Mouse (Mus musculus): ENCODE data around the gene Prim2. TPM values are rescaled to one million over a fixed set of nuclear protein-coding genes. Genes with fewer than 3 reads are reported as not detected.

The Prim2 gene
- polyA plus RNA-seq, 1 experiment = 22.5 TPM

GRCm38 (mm10) chr1:33604087-33604699 is 65.4 kb downstream of the Prim2 start:
- TF ChIP-seq MYOD1 (IDR thresholded peaks at IDR 0.05; ENCODE audit: control insufficient read depth, insufficient read length, low read depth) (no peak), MYOG (IDR thresholded peaks at IDR 0.05; ENCODE audit: control insufficient read depth, extremely low read depth, insufficient read length) (no peak), USF1 (IDR thresholded peaks at IDR 0.05; ENCODE audit: low read depth) (no peak), CEBPB (IDR thresholded peaks at IDR 0.05; ENCODE audit: low read depth) (no peak), CTCF (IDR thresholded peaks at IDR 0.05; ENCODE audit: control insufficient read depth, insufficient read depth, insufficient read length) (no peak), FOSL1 (IDR thresholded peaks at IDR 0.05; ENCODE audit: insufficient read depth, low read length, poor library complexity, severe bottlenecking) (no peak)
- H3K79me3 ChIP-seq (ENCODE audit: low read depth) = peaks cover 2% of the 10 kb centered on the region
- H3K27me3 ChIP-seq (ENCODE audit: control insufficient read depth, insufficient read depth, insufficient read length) = no peaks in the 10 kb centered on the region
- H3K4me3 ChIP-seq (ENCODE audit: insufficient read depth, poor library complexity, severe bottlenecking) = no peak overlapping the region
- H3K79me2 ChIP-seq (ENCODE audit: control insufficient read depth, insufficient read depth) = no peaks in the 10 kb centered on the region
- no peaks in the 10 kb centered on the region for H3K36me3 ChIP-seq (ENCODE audit: control insufficient read depth, insufficient read depth)
- no peak overlapping the region for H3ac ChIP-seq (ENCODE audit: control insufficient read depth, insufficient read length, low read depth)

GRCm38 (mm10) chr1:33599698-33600097 is 69.9 kb downstream of the Prim2 start:
- no peaks in the 10 kb centered on the region for H3K36me3 ChIP-seq (ENCODE audit: control insufficient read depth, insufficient read depth)
- no peaks in the 10 kb centered on the region for H3K79me2 ChIP-seq (ENCODE audit: control insufficient read depth, insufficient read depth)
- no peaks in the 10 kb centered on the region for H3K27me3 ChIP-seq (ENCODE audit: control insufficient read depth, insufficient read depth, insufficient read length)
- H3K4me3 ChIP-seq (ENCODE audit: insufficient read depth, poor library complexity, severe bottlenecking) = no peak overlapping the region
- H3ac ChIP-seq (ENCODE audit: control insufficient read depth, insufficient read length, low read depth) = no peak overlapping the region
- TF ChIP-seq MAX (IDR thresholded peaks at IDR 0.05) (no peak), FOSL1 (IDR thresholded peaks at IDR 0.05; ENCODE audit: insufficient read depth, low read length, poor library complexity, severe bottlenecking) (no peak), USF1 (IDR thresholded peaks at IDR 0.05; ENCODE audit: low read depth) (no peak), CTCF (IDR thresholded peaks at IDR 0.05; ENCODE audit: control insufficient read depth, insufficient read depth, insufficient read length) (no peak), MYOD1 (IDR thresholded peaks at IDR 0.05; ENCODE audit: control insufficient read depth, insufficient read length, low read depth) (no peak), MYOG (IDR thresholded peaks at IDR 0.05; ENCODE audit: control insufficient read depth, extremely low read depth, insufficient read length) (no peak)
- peaks cover 2% of the 10 kb centered on the region for H3K79me3 ChIP-seq (ENCODE audit: low read depth)

- H3K4me3 ChIP-seq (ENCODE audit: insufficient read depth, poor library complexity, severe bottlenecking) = no peak overlapping the region
- TF ChIP-seq FOSL1 (IDR thresholded peaks at IDR 0.05; ENCODE audit: insufficient read depth, low read length, poor library complexity, severe bottlenecking) (no peak), CEBPB (IDR thresholded peaks at IDR 0.05; ENCODE audit: low read depth) (no peak), MAX (IDR thresholded peaks at IDR 0.05) (no peak), MYOG (IDR thresholded peaks at IDR 0.05; ENCODE audit: control insufficient read depth, extremely low read depth, insufficient read length) (no peak), MYOD1 (IDR thresholded peaks at IDR 0.05; ENCODE audit: control insufficient read depth, insufficient read length, low read depth) (no peak), USF1 (IDR thresholded peaks at IDR 0.05; ENCODE audit: low read depth) (no peak), CTCF (IDR thresholded peaks at IDR 0.05; ENCODE audit: control insufficient read depth, insufficient read depth, insufficient read length) (no peak)
- H3K27me3 ChIP-seq (ENCODE audit: control insufficient read depth, insufficient read depth, insufficient read length) = no peaks in the 10 kb centered on the region
- no peaks in the 10 kb centered on the region for H3K36me3 ChIP-seq (ENCODE audit: control insufficient read depth, insufficient read depth)
- no peak overlapping the region for H3ac ChIP-seq (ENCODE audit: control insufficient read depth, insufficient read length, low read depth)
- peaks cover 2% of the 10 kb centered on the region for H3K79me3 ChIP-seq (ENCODE audit: low read depth)
- H3K79me2 ChIP-seq (ENCODE audit: control insufficient read depth, insufficient read depth) = no peaks in the 10 kb centered on the region
Observed at GRCm38 (mm10) chr1:33599019-33599667, 70.5 kb downstream of the Prim2 start.

- H3K79me2 ChIP-seq (ENCODE audit: control insufficient read depth, insufficient read depth) = no peaks in the 10 kb centered on the region
- H3K79me3 ChIP-seq (ENCODE audit: low read depth) = peaks cover 2% of the 10 kb centered on the region
- no peaks in the 10 kb centered on the region for H3K36me3 ChIP-seq (ENCODE audit: control insufficient read depth, insufficient read depth)
- no peak overlapping the region for H3K4me3 ChIP-seq (ENCODE audit: insufficient read depth, poor library complexity, severe bottlenecking)
- TF ChIP-seq USF1 (IDR thresholded peaks at IDR 0.05; ENCODE audit: low read depth) (no peak), CTCF (IDR thresholded peaks at IDR 0.05; ENCODE audit: control insufficient read depth, insufficient read depth, insufficient read length) (no peak), MYOD1 (IDR thresholded peaks at IDR 0.05; ENCODE audit: control insufficient read depth, insufficient read length, low read depth) (no peak), FOSL1 (IDR thresholded peaks at IDR 0.05; ENCODE audit: insufficient read depth, low read length, poor library complexity, severe bottlenecking) (no peak), MYOG (IDR thresholded peaks at IDR 0.05; ENCODE audit: control insufficient read depth, extremely low read depth, insufficient read length) (no peak), CEBPB (IDR thresholded peaks at IDR 0.05; ENCODE audit: low read depth) (no peak), MAX (IDR thresholded peaks at IDR 0.05) (no peak)
- H3K27me3 ChIP-seq (ENCODE audit: control insufficient read depth, insufficient read depth, insufficient read length) = no peaks in the 10 kb centered on the region
- no peak overlapping the region for H3ac ChIP-seq (ENCODE audit: control insufficient read depth, insufficient read length, low read depth)
Observed at GRCm38 (mm10) chr1:33597043-33597442, 72.6 kb downstream of the Prim2 start.

GRCm38 (mm10) chr1:33595936-33596335 is 73.7 kb downstream of the Prim2 start:
- Histone ChIP-seq H3ac (ENCODE audit: control insufficient read depth, insufficient read length, low read depth) (no peak overlapping the region), H3K4me3 (ENCODE audit: insufficient read depth, poor library complexity, severe bottlenecking) (no peak overlapping the region), H3K79me2 (ENCODE audit: control insufficient read depth, insufficient read depth) (no peaks in the 10 kb centered on the region), H3K36me3 (ENCODE audit: control insufficient read depth, insufficient read depth) (peaks cover 4% of the 10 kb centered on the region), H3K27me3 (ENCODE audit: control insufficient read depth, insufficient read depth, insufficient read length) (no peaks in the 10 kb centered on the region), H3K79me3 (ENCODE audit: low read depth) (peaks cover 3% of the 10 kb centered on the region)
- TF ChIP-seq USF1 (IDR thresholded peaks at IDR 0.05; ENCODE audit: low read depth) (no peak), MYOG (IDR thresholded peaks at IDR 0.05; ENCODE audit: control insufficient read depth, extremely low read depth, insufficient read length) (no peak), MYOD1 (IDR thresholded peaks at IDR 0.05; ENCODE audit: control insufficient read depth, insufficient read length, low read depth) (no peak), CTCF (IDR thresholded peaks at IDR 0.05; ENCODE audit: control insufficient read depth, insufficient read depth, insufficient read length) (no peak), MAX (IDR thresholded peaks at IDR 0.05) (no peak), FOSL1 (IDR thresholded peaks at IDR 0.05; ENCODE audit: insufficient read depth, low read length, poor library complexity, severe bottlenecking) (no peak), CEBPB (IDR thresholded peaks at IDR 0.05; ENCODE audit: low read depth) (no peak)

All from C2C12 (cell line).